Mouse (Mus musculus) intestine, postnatal 0 days (tissue): ENCODE data around the gene Apoc2. TPM values are rescaled to one million over a fixed set of nuclear protein-coding genes. Genes with fewer than 3 reads are reported as not detected.
A peak's percentile ranks its signal among the peaks of the same experiment; 100 is the strongest.
"Not testable (repeated sequence)": the region's sequence is repeated elsewhere in the genome, so short reads cannot be mapped to it uniquely, and the experiment has no call there.

Source experiments
- ATAC-seq: fragments of 200-750 bp; cut with Nextera tagmentation; 2 replicates; pipeline ENCODE4 v1.8.0; 2017; ENCODE audit warnings: mild to moderate bottlenecking, moderate TSS enrichment, moderate library complexity
- H3K27ac ChIP-seq: fragments of 300-500 bp; sonication (generic); 2 replicates; pipeline ENCODE4 v1.5.1; 2014; ENCODE audit warnings: mild to moderate bottlenecking, low read depth, low read length, moderate library complexity
- H3K27me3 ChIP-seq: fragments of 300-500 bp; sonication (generic); replicated peaks from 2 replicates; pipeline ENCODE4 v1.6.1; 2014; ENCODE audit warnings: low read length, mixed read lengths; ENCODE audit not compliant: control insufficient read depth, insufficient read depth
- H3K36me3 ChIP-seq: fragments of 300-500 bp; sonication (generic); 2 replicates; pipeline ENCODE4 v1.6.1; 2014; ENCODE audit warnings: mild to moderate bottlenecking, moderate library complexity; ENCODE audit not compliant: control insufficient read depth, insufficient read depth
- H3K4me1 ChIP-seq: fragments of 300-500 bp; sonication (generic); replicated peaks from 2 replicates; pipeline ENCODE4 v1.6.1; 2014; ENCODE audit warnings: antibody characterized with exemption, low read length, mixed read lengths; ENCODE audit not compliant: control insufficient read depth, insufficient read depth
- H3K4me2 ChIP-seq: fragments of 300-500 bp; sonication (generic); replicated peaks from 2 replicates; pipeline ENCODE4 v1.6.1; 2014; ENCODE audit warnings: low read depth, mild to moderate bottlenecking, moderate library complexity
- H3K4me3 ChIP-seq: fragments of 300-500 bp; sonication (generic); 2 replicates; pipeline ENCODE4 v1.5.1; 2014; ENCODE audit warnings: low read depth, low read length
- H3K9ac ChIP-seq: fragments of 300-500 bp; sonication (generic); 2 replicates; pipeline ENCODE4 v1.6.1; 2014; ENCODE audit warnings: mild to moderate bottlenecking, low read depth, low read length
- H3K9me3 ChIP-seq: fragments of 300-500 bp; sonication (generic); 2 replicates; pipeline ENCODE4 v1.6.1; 2016; ENCODE audit warnings: mixed run types; ENCODE audit not compliant: control insufficient read depth
- CTCF ChIP-seq: sonication (generic); IDR thresholded peaks from 2 replicates; pipeline ENCODE4 v1.5.1; 2016; ENCODE audit warnings: low read depth, mild to moderate bottlenecking, control low read depth, antibody characterized with exemption, moderate library complexity
- WGBS: fragments of 180-500 bp; shearing (Covaris S2); extraction: QIAGEN DNeasy Blood & Tissue Kit; methylation state at CpG from one replicate; pipeline ENCODE4 v1.1.7; 2014; 5-methylcytosine and 5-hydroxymethylcytosine counted together
- polyA plus RNA-seq: library from polyadenylated mRNA; unstranded; fragments of >200 nt; fragmentation: Nextera tagmentation; extraction: Ambion mirVana; gene quantifications from 2 replicates; pipeline ENCODE4 v1.2.1, GENCODE M21; 2015

The Apoc2 gene
- polyA plus RNA-seq, 1 experiment from 2014 or later, result 12,482 TPM

GRCm38 (mm10) chr7:19691873-19692865, 14.4 kb upstream of the Apoc2 start, which contains the start of gene Apoc1:
Apoc1 (minus strand) TSS chr7:19692660.
- Histone ChIP-seq H3K4me2 (peak within 1 kb of the TSS; percentile 17; the same call in 1 of the 2 replicates), H3K9ac (no peak within 1 kb of the TSS), H3K36me3 (no peaks in the 10 kb centered on the region), H3K27ac (peak within 1 kb of the TSS; percentile 46; the same call in 1 of the 2 replicates), H3K4me3 (no peak within 1 kb of the TSS), H3K9me3 (no peaks in the 10 kb centered on the region), H3K27me3 (no peaks in the 10 kb centered on the region), H3K4me1 (peaks cover 16% of the 10 kb centered on the region; the same call in 1 of the 2 replicates)
- ATAC-seq, result no peak
- TF ChIP-seq CTCF, result no peak
- WGBS, result 48% methylated on average over 28 of the region's 28 CpGs

- Histone ChIP-seq H3K9ac (no peak overlapping the region), H3K4me1 (peaks cover 16% of the 10 kb centered on the region; the same call in 1 of the 2 replicates), H3K4me3 (no peak overlapping the region), H3K27me3 (no peaks in the 10 kb centered on the region), H3K36me3 (no peaks in the 10 kb centered on the region), H3K4me2 (no peak overlapping the region), H3K9me3 (no peaks in the 10 kb centered on the region), H3K27ac (no peak overlapping the region)
- TF ChIP-seq CTCF, result no peak
- 61% methylated on average over 6 of the region's 6 CpGs for WGBS
- no peak for ATAC-seq
Observed at GRCm38 (mm10) chr7:19691434-19691833, 13.7 kb upstream of the Apoc2 start.

- no peak overlapping the region for H3K4me3 ChIP-seq
- no peaks in the 10 kb centered on the region for H3K27me3 ChIP-seq
- no peak overlapping the region; the same call in 1 of the 2 replicates for H3K27ac ChIP-seq
- no peak for ATAC-seq
- TF ChIP-seq CTCF, result no peak
- H3K4me2 ChIP-seq, result no peak overlapping the region
- no peaks in the 10 kb centered on the region for H3K9me3 ChIP-seq
- H3K9ac ChIP-seq, result no peak overlapping the region
- H3K4me1 ChIP-seq, result peaks cover 16% of the 10 kb centered on the region; the same call in 1 of the 2 replicates
- H3K36me3 ChIP-seq, result no peaks in the 10 kb centered on the region
- WGBS, result 73% methylated on average over 4 of the region's 4 CpGs
Observed at GRCm38 (mm10) chr7:19690845-19691244, 13.1 kb upstream of the Apoc2 start.

GRCm38 (mm10) chr7:19688611-19689010, 10.9 kb upstream of the Apoc2 start:
- Histone ChIP-seq H3K4me1 (peaks cover 9% of the 10 kb centered on the region; the same call in 1 of the 2 replicates), H3K4me2 (no peak overlapping the region), H3K27me3 (no peaks in the 10 kb centered on the region), H3K9me3 (no peaks in the 10 kb centered on the region), H3K36me3 (no peaks in the 10 kb centered on the region), H3K9ac (no peak overlapping the region), H3K27ac (no peak overlapping the region), H3K4me3 (no peak overlapping the region)
- TF ChIP-seq CTCF, result no peak
- no peak for ATAC-seq
- 91% methylated on average over 2 of the region's 2 CpGs for WGBS

GRCm38 (mm10) chr7:19688101-19688500, 10.4 kb upstream of the Apoc2 start:
- ATAC-seq, result no peak
- Histone ChIP-seq H3K9me3 (no peaks in the 10 kb centered on the region), H3K4me3 (no peak overlapping the region), H3K36me3 (no peaks in the 10 kb centered on the region), H3K4me1 (peaks cover 8% of the 10 kb centered on the region; the same call in 1 of the 2 replicates), H3K27ac (no peak overlapping the region), H3K4me2 (no peak overlapping the region), H3K9ac (no peak overlapping the region), H3K27me3 (no peaks in the 10 kb centered on the region)
- 95% methylated on average over 10 of the region's 10 CpGs for WGBS
- TF ChIP-seq CTCF, result no peak

- 50% methylated on average over 8 of the region's 8 CpGs for WGBS
- H3K27me3 ChIP-seq, H3K9me3 ChIP-seq, H3K36me3 ChIP-seq, H3K9ac ChIP-seq, H3K4me3 ChIP-seq, H3K4me2 ChIP-seq, H3K27ac ChIP-seq, H3K4me1 ChIP-seq: not testable (repeated sequence)
- peak; percentile 33; the same call in 1 of the 2 replicates for TF ChIP-seq CTCF
- 0 out of 2 replicates have a peak, but pooled peaks have one; percentile 9 for ATAC-seq
Observed at GRCm38 (mm10) chr7:19686927-19687583, 9.3 kb upstream of the Apoc2 start.
